Mouse (Mus musculus) layer of hippocampus, adult 9-10 months (tissue): ENCODE data around the gene Catip.
"Not testable (repeated sequence)": the region's sequence is repeated elsewhere in the genome, so short reads cannot be mapped to it uniquely, and the experiment has no call there.

Source experiments
- DNase-seq: peaks from one replicate; pipeline ENCODE4 v3.0.0; 2022; ENCODE audit warnings: low spot score

Gene Catip

DNA sequence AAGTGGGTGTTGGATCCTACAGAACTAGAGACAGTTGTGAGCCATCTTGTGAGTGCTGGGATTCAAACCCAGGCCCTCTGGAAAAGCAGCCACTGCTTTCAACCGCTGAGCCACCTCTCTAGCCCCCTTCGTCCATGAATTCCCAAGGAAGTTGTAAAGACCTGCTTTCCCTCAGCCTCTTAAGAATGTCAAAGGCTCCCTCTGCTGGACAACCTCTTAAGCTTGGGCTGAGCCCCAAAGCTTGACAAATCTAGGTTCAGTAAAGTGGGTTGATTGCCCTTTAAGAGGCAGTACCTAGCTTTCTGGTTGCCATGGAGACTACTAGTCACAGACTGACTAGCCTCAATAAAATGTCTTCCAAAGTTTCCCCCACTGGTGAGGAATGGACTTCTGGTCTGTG lies at the start of gene Catip:
Gene Catip (plus strand): TSS at position 297 of the 400 bp plus-strand sequence.
- peak; percentile 86 for DNase-seq

- peak; percentile 90 for DNase-seq
Measured at GRCm38 (mm10) chr1:74313049-74313692, 48.7 kb upstream of the Catip start.

DNA sequence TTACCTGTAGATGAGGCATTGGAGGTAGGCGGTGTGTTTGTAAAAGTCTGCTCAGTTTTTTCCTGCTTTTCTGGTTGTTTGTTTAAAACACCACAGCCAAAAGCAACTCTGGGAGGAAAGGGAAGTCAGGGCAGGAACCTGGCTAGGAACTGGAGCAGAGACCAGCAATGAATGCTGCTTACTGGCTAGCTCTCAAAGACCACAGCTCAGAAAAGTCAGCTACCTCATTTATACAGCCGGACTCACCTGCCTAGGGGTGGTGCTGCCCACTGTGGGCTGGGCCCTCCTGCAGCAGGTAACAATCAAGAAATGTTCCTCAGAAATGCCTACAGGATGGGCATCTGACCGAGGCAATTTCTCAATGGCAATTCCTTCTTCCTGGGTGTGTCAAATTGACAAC lies 47.1 kb upstream of the Catip start:
- DNase-seq = no peak

GRCm38 (mm10) chr1:74316114-74316827 lies 45.6 kb upstream of the Catip start:
- DNase-seq = no peak

DNA sequence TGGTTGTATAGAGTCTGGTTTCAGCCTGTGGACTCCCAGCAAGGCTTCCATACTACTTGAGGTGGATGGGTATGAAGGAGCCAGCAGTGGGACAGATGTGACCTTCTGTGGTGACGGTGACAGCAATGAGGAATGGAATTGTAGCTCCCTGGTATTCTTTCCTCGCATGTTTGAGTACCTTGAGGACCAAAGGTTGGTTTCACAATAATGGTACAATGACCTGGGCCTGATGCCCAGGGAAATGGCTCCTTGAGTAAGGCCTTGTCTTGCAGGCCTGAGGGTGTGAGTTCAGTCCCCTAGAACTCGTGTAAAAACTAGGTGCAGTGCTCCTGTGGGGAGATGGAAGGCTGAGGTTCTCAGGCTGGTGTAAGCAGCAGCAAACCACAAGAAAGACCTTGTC lies 43.2 kb upstream of the Catip start:
- no peak for DNase-seq

GRCm38 (mm10) chr1:74321396-74321795 lies 40.5 kb upstream of the Catip start:
- DNase-seq = no peak

- DNase-seq = not testable (repeated sequence)
Measured at GRCm38 (mm10) chr1:74326916-74327315, 35.0 kb upstream of the Catip start.

DNA sequence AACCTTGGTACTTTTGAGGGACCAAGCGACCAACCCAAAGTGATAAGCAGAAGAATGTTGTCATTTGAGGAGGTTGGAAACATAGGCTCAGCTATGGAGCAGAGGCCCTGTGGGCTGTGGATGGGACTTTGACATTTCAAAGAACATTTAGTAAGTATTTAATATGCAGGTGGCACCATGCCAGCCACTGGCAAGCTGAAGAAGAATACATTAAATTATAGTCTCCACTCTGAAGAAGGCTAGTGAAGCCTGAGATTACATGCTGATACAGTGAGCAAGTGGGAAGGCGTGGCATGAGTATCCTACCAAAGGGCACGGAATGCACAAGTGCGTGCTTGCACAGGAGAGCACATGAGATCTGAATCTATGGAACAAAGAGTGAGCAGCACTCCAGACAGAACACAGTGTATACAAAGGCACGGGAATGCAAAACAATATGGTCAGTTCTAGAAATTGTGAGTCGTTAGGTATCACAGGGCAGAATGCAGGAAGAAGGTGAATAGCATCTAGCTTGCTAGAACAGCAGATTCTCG lies 31.9 kb upstream of the Catip start:
- DNase-seq = no peak

DNA sequence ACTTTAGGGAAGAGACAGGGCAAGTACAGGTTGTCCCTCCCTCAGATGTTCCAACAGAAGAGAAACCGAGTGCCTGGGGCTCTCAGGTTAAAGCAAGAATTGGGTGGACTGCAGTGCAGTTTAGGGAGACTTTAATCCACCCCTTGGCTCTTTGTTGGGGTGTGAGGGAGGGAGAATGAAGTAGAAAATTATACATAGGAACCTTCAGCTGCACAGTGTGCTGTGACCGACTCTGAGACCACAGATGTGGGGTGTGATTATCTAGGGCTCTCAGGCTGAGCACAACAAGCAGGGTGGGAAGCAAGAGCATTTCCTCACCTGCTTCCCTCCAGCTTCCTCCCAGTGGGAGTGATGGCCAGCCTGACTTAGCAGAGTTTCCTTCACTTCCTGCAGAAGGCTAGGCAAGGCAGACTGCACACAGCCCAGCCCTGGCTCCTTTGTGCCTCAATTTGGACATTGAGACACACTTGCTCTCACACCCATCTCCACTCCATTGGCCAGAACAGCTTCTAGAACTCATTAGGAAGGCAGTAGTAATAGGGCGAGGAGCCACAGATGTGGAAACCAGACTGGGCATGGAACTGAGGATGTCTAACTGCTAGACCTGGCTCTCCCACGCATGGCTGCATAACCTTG lies 30.7 kb upstream of the Catip start:
- no peak for DNase-seq

- DNase-seq = peak; percentile 90
Measured at GRCm38 (mm10) chr1:74332241-74332763, 29.6 kb upstream of the Catip start.

DNA sequence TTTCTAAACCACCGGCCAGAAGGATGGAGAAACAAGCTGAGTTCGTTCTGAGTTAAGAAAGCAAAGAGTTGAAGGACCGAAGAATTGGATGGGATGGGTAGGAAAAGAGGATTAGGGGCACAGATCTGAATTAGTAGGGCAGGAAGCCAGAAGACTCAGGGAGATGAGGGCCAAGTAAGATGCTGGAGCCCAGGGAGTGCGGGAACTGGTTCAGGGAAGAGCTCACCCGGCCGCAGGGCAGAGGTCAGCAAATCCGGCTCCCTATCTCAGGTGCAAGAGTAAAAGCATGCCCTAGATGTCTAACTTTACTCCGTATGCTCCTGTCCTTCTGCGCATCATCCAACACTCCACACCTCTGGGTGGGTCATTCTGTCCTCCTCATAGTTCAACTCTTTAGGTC lies 29.0 kb upstream of the Catip start:
- no peak for DNase-seq

GRCm38 (mm10) chr1:74334607-74335006 lies 27.3 kb upstream of the Catip start:
- no peak for DNase-seq

DNA sequence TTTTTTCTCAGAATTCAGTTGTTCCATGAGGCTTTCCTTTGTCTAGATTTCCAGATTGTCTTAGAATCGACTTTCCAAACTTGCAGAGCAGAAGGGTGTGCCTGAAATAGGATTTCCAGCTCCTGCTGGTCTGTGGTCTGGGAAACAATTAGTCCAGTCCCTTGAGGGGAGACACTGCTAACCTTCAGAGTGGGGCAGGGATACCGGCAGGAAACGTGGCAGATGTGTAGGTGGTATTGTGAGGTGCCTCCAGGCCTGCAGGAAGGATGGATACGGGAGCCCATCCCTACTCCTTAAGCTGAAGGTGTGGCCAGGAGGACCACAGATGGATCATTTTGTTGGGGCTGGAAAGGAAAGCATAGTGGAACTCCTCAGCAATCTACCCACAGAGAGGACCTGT lies 26.9 kb upstream of the Catip start:
- DNase-seq = no peak

DNA sequence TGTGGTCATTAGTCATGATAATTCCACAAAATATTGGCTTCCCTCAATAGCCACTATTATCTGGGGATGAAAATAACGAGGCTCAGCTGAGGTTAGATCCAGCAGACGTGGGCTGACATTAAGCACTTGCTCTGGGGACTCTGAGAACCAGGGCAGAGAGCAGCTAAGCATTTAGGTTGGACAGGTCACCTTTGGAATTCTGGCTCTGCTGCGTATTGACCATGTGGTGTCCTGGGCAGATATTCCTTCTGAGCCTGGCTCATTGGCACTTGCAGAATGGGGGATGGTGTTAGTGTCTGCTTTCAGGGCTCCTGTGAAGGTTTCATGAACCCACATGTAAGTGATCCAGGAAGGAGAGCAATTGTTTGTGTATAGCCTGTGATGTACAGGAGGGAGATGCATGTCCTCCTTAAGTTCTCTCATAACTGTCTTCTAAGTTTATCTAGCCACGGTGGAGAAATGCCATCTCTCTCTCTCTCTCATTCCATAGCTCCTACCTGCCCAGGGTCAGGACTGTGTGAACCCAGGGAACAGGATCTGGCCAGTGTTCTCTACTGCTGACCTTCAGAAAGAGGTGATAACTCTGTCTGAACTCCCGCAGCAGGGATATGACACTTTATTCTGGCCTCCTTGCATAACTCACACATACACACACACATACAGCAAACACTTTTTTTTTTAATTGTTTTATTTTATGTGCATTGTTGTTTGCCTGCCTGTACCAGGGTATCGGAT lies 26.3 kb upstream of the Catip start:
- DNase-seq = no peak

DNA sequence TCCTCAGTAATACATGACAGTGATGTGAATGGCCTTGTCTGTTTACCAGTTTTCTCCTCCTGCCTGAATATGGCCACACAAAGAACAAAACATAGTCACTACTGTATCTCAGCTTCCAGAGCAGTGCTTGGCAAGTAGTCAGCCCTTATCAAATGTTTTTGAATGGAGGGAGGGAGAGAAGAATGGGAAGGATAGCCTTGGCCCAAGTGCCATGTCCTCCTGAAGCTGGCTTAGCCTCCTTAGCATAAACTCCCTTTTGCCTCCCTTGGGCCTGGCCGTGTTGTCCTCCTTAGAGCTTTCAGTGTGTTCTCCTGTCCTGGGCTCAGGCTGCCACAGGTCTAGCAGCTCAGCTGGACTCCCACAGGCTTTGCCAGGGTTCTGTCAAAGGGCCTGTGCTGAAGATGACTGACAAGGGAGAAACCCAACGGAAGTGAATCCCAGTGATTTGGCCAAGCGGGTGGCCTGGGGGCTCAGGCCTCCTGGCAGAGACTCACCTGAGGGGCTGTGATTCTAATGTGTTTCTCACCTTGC lies 24.6 kb upstream of the Catip start:
- DNase-seq = no peak

GRCm38 (mm10) chr1:74338013-74338412 lies 23.9 kb upstream of the Catip start:
- no peak for DNase-seq

DNA sequence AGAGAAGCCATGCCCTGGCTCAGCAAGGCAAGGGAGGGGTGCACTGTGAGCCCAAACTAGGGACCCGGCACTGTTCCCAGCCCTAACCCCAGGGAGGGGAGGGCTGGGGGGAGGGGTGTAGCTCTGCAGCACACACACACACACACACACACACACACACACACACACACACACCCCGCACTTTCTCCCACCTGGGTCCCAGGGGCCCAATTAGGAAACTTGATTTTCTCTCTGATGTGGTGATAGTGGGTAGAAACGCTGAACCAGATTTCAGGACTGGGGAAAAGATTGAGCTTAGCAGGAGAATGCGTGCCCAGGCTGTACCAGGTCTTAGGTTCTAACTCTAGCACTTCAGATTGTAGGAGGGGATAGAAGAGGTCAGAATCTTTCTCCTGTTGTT lies 23.3 kb upstream of the Catip start:
- no peak for DNase-seq

DNA sequence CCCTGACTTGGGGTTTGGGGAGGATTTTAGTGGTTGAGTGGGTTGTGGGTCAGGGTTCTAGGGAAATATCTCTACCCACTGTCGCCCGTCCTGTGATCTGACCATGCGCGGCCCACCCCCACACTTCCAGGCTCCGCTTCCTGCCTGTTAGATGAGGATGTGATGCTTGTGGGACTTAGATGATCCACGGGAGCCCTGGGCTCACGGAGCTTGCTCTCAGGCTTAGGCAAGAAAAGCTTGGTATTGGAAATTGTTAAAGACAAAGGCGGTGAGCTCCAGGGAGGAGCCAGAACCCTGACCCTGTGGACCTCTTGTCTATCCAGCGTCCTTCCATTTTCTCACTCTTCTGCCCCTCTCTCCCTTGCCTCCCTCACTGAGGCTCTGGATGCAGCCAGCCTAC lies 22.0 kb upstream of the Catip start:
- no peak for DNase-seq

- no peak for DNase-seq
Measured at GRCm38 (mm10) chr1:74340361-74340764, 21.5 kb upstream of the Catip start.

GRCm38 (mm10) chr1:74340992-74341391 lies 20.9 kb upstream of the Catip start:
- not testable (repeated sequence) for DNase-seq

DNA sequence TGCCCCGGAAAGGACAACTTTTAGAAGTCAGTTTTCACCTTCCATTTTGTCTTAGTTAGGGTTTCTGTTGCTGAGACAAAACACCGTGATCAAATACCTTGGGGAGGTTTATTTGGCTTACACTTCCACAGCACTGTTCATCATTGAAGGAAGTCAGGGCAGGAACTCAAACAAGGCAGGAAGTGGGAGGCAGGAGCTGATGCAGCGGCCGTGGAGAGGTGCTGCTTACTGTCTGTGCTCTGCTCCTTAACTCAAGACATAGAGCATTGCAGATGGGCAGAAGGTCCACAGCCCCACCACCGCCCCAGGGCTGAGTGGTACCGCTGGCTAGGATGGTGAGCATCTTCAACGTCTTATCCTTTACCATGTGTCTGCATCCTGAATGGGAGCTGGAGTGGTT lies 20.0 kb upstream of the Catip start:
- DNase-seq = no peak

GRCm38 (mm10) chr1:74342308-74342707 lies 19.6 kb upstream of the Catip start:
- DNase-seq = no peak
